Mouse (Mus musculus) hindbrain, embryonic 14.5 days (tissue): ENCODE measurements around the gene Etl4. TPM values are rescaled to one million over a fixed set of nuclear protein-coding genes. Genes with fewer than 3 reads are reported as not detected.

Source experiments
- ATAC-seq: fragments of 200-750 bp; cut with Nextera tagmentation; 2 replicates; pipeline ENCODE4 v1.8.0; 2017; ENCODE audit warnings: moderate number of reproducible peaks, mild to moderate bottlenecking, moderate TSS enrichment, moderate library complexity; ENCODE audit not compliant: low FRiP score
- DNase-seq: peaks from one replicate; pipeline ENCODE4 v3.0.0-alpha.2; 2015; ENCODE audit warnings: low spot score
- H3K27ac ChIP-seq: fragments of 300-500 bp; sonication (generic); 2 replicates; pipeline ENCODE4 v1.5.1; 2014; ENCODE audit warnings: mild to moderate bottlenecking, moderate library complexity
- H3K27me3 ChIP-seq: fragments of 300-500 bp; sonication (generic); 2 replicates; pipeline ENCODE4 v1.6.1; 2014; ENCODE audit warnings: mild to moderate bottlenecking, low read length, mixed read lengths; ENCODE audit not compliant: control insufficient read depth, insufficient read depth
- H3K36me3 ChIP-seq: fragments of 300-500 bp; sonication (generic); replicated peaks from 2 replicates; pipeline ENCODE4 v1.6.1; 2014; ENCODE audit not compliant: control insufficient read depth, insufficient read depth
- H3K4me1 ChIP-seq: fragments of 300-500 bp; sonication (generic); replicated peaks from 2 replicates; pipeline ENCODE4 v1.6.1; 2014; ENCODE audit warnings: antibody characterized with exemption, low read length, mixed read lengths; ENCODE audit not compliant: control insufficient read depth, insufficient read depth
- H3K4me2 ChIP-seq: fragments of 300-500 bp; sonication (generic); replicated peaks from 2 replicates; pipeline ENCODE4 v1.6.1; 2014; ENCODE audit warnings: mild to moderate bottlenecking, moderate library complexity
- H3K4me3 ChIP-seq: fragments of 300-500 bp; sonication (generic); replicated peaks from 2 replicates; pipeline ENCODE4 v1.5.1; 2014; ENCODE audit warnings: mild to moderate bottlenecking, low read length
- H3K9ac ChIP-seq: fragments of 300-500 bp; sonication (generic); 2 replicates; pipeline ENCODE4 v1.6.1; 2014
- H3K9me3 ChIP-seq: fragments of 300-500 bp; sonication (generic); 2 replicates; pipeline ENCODE4 v1.6.1; 2016; ENCODE audit warnings: low read length; ENCODE audit not compliant: control insufficient read depth
- WGBS: fragments of 180-500 bp; shearing (Covaris S2); extraction: QIAGEN DNeasy Blood & Tissue Kit; methylation state at CpG from one replicate; pipeline ENCODE4 v1.1.7; 2014; 5-methylcytosine and 5-hydroxymethylcytosine counted together
- polyA plus RNA-seq: library from polyadenylated mRNA; unstranded; fragments of >200 nt; fragmentation: Nextera tagmentation; extraction: Ambion mirVana; gene quantifications from 2 replicates; pipeline ENCODE4 v1.2.1, GENCODE M21; 2014

Etl4 gene
- polyA plus RNA-seq, 1 experiment from 2014 or later = 5.9 TPM

GRCm38 (mm10) chr2:20770171-20770570 lies 860.6 kb downstream of the Etl4 start:
- H3K9ac ChIP-seq = no peak overlapping the region
- H3K4me2 ChIP-seq = no peak overlapping the region
- H3K27me3 ChIP-seq = no peaks in the 10 kb centered on the region
- H3K9me3 ChIP-seq = no peaks in the 10 kb centered on the region
- no peaks in the 10 kb centered on the region for H3K36me3 ChIP-seq
- H3K4me3 ChIP-seq = no peak overlapping the region
- no peak overlapping the region for H3K27ac ChIP-seq
- DNase-seq (no peak), ATAC-seq (no peak)
- H3K4me1 ChIP-seq = no peaks in the 10 kb centered on the region

- WGBS = 81% methylated on average over 2 of the region's 2 CpGs
- H3K9me3 ChIP-seq = no peaks in the 10 kb centered on the region
- H3K27me3 ChIP-seq = no peaks in the 10 kb centered on the region
- ATAC-seq (no peak), DNase-seq (no peak)
- no peak overlapping the region for H3K4me2 ChIP-seq
- H3K4me1 ChIP-seq = no peaks in the 10 kb centered on the region
- H3K9ac ChIP-seq = no peak overlapping the region
- H3K4me3 ChIP-seq = no peak overlapping the region
- H3K36me3 ChIP-seq = no peaks in the 10 kb centered on the region
- H3K27ac ChIP-seq = no peak overlapping the region
Observed at GRCm38 (mm10) chr2:20774462-20774861, 864.9 kb downstream of the Etl4 start.

GRCm38 (mm10) chr2:20776171-20776704 lies 866.7 kb downstream of the Etl4 start:
- no peak for ATAC-seq
- no peak overlapping the region for H3K9ac ChIP-seq

GRCm38 (mm10) chr2:20777931-20778330 lies 868.4 kb downstream of the Etl4 start:
- Histone ChIP-seq H3K9ac (no peak overlapping the region), H3K9me3 (no peaks in the 10 kb centered on the region), H3K36me3 (no peaks in the 10 kb centered on the region), H3K4me1 (no peaks in the 10 kb centered on the region), H3K27ac (no peak overlapping the region), H3K4me3 (no peak overlapping the region), H3K4me2 (no peak overlapping the region), H3K27me3 (no peaks in the 10 kb centered on the region)
- DNase-seq (peak; percentile 42), ATAC-seq (no peak)
- WGBS = 74% methylated on average over 6 of the region's 6 CpGs

More at GRCm38 (mm10) chr2:20776171-20776704, 866.7 kb downstream of the Etl4 start:
- no peak overlapping the region for H3K4me3 ChIP-seq
- no peaks in the 10 kb centered on the region for H3K9me3 ChIP-seq
- no peak overlapping the region for H3K4me2 ChIP-seq
- no peak for DNase-seq
- H3K27ac ChIP-seq = no peak overlapping the region
- H3K36me3 ChIP-seq = no peaks in the 10 kb centered on the region
- H3K27me3 ChIP-seq = no peaks in the 10 kb centered on the region
- WGBS = 96% methylated on average over 6 of the region's 6 CpGs
- H3K4me1 ChIP-seq = no peaks in the 10 kb centered on the region

GRCm38 (mm10) chr2:20779484-20780381 lies 870.2 kb downstream of the Etl4 start:
- WGBS = 41% methylated on average over 6 of the region's 6 CpGs
- H3K27me3 ChIP-seq = no peaks in the 10 kb centered on the region
- no peak overlapping the region for H3K9ac ChIP-seq
- ATAC-seq (peak; percentile 70), DNase-seq (peak; percentile 85)
- no peak overlapping the region for H3K27ac ChIP-seq
- no peaks in the 10 kb centered on the region for H3K9me3 ChIP-seq
- no peaks in the 10 kb centered on the region for H3K4me1 ChIP-seq
- H3K36me3 ChIP-seq = no peaks in the 10 kb centered on the region
- H3K4me3 ChIP-seq = no peak overlapping the region
- H3K4me2 ChIP-seq = no peak overlapping the region

GRCm38 (mm10) chr2:20801236-20801890 lies 891.8 kb downstream of the Etl4 start:
- H3K9ac ChIP-seq = no peak overlapping the region
- no peaks in the 10 kb centered on the region for H3K9me3 ChIP-seq
- H3K4me2 ChIP-seq = no peak overlapping the region
- no peaks in the 10 kb centered on the region for H3K4me1 ChIP-seq
- WGBS = 85% methylated on average over 8 of the region's 8 CpGs
- H3K36me3 ChIP-seq = no peaks in the 10 kb centered on the region
- DNase-seq (no peak), ATAC-seq (no peak)
- H3K27me3 ChIP-seq = no peaks in the 10 kb centered on the region
- no peak overlapping the region for H3K4me3 ChIP-seq
- H3K27ac ChIP-seq = no peak overlapping the region

- H3K4me3 ChIP-seq = no peak overlapping the region
- WGBS = 80% methylated on average over 8 of the region's 8 CpGs
Observed at GRCm38 (mm10) chr2:20811506-20811905, 901.9 kb downstream of the Etl4 start.

GRCm38 (mm10) chr2:20813986-20814385 lies 904.4 kb downstream of the Etl4 start:
- Histone ChIP-seq H3K9me3 (0 out of 2 replicates have a peak, but pooled peaks cover 6% of the 10 kb centered on the region), H3K4me2 (no peak overlapping the region), H3K36me3 (no peaks in the 10 kb centered on the region), H3K9ac (no peak overlapping the region), H3K27me3 (no peaks in the 10 kb centered on the region), H3K4me1 (no peaks in the 10 kb centered on the region), H3K27ac (no peak overlapping the region), H3K4me3 (no peak overlapping the region)
- ATAC-seq (no peak), DNase-seq (no peak)
- 87% methylated on average over 2 of the region's 2 CpGs for WGBS

More at GRCm38 (mm10) chr2:20811506-20811905, 901.9 kb downstream of the Etl4 start:
- Histone ChIP-seq H3K36me3 (no peaks in the 10 kb centered on the region), H3K27ac (no peak overlapping the region), H3K9ac (no peak overlapping the region), H3K4me1 (no peaks in the 10 kb centered on the region), H3K27me3 (no peaks in the 10 kb centered on the region), H3K9me3 (0 out of 2 replicates have a peak, but pooled peaks cover 6% of the 10 kb centered on the region), H3K4me2 (no peak overlapping the region)
- no peak for DNase-seq
- no peak for ATAC-seq

GRCm38 (mm10) chr2:20818226-20818625 lies 908.6 kb downstream of the Etl4 start:
- DNase-seq (no peak), ATAC-seq (no peak)
- Histone ChIP-seq H3K27ac (no peak overlapping the region), H3K27me3 (no peaks in the 10 kb centered on the region), H3K36me3 (no peaks in the 10 kb centered on the region), H3K4me1 (no peaks in the 10 kb centered on the region), H3K4me2 (no peak overlapping the region), H3K9me3 (0 out of 2 replicates have a peak, but pooled peaks cover 6% of the 10 kb centered on the region), H3K4me3 (no peak overlapping the region), H3K9ac (no peak overlapping the region)
- 84% methylated on average over 7 of the region's 7 CpGs for WGBS
